Mouse (Mus musculus): ENCODE data around the gene Cog1.

The Cog1 gene

DNA sequence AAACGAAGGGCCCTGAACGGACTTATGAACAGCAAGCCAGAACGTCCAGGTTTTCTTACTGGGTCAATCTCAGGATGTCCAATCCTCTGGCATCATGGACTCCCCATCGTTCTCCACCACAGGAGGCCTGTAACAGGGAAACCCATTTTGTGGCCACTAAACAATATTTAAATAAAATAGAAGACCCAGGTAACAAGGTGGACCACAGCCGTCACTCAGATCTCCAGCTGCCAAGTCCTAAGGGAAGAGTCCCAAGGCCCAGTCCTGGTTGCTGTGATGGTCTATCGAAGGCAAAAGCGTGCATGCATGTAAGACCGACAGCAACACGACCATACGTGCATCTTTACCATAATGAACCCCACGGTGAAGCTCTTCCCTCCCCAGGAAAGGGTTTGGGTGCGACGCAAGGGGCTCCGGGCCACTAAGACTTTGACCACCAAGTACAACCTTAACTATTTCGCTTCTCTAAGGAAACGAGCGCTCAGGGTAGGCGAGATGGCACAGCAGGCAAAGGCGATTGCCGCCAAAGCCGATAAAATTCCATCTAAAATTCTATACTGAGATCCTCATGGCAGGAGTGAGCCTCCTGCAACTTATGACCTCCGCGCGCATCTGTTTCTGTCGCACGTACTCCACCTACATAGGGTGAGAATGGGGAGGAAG lies at the start of gene Cog1:
TSS of gene Cog1 (plus strand) at position 480 of the 663 bp plus-strand sequence.
- DNase-seq (ENCODE audit: low spot score) = no peak

DNA sequence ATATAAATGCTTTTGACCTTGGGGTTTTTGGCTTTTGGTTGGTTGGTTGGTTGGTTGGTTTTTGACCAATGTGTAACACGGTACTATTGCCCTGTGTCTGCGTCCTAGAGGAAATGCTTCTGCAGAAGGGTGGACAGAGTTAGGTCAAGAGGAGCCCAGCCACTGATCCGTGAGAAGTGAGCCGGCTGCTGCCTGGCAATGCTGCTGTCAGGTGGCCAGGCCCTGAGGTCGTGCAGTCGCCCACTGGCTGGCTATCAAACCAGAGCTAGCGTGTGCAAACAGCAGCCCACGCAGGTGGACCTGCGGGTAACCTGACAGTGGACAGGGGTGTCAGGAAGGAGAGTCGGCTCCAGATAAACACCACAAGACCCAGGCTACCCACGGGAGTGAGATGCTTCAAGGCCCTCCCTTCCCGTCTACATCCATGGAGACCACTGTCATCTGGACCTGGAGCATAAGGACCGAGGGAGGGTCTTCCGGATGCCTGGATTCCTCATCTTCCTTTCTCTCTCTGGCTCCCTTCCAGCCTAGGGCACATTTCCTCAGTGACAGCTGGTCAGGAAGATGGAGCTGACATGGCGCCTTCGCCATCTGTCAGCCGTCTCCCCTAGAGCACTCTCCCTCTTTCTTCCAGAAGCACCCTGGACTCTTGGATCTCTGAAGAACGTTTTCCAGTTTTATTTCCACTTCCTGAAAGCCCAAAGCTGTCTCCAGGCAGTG lies 48.3 kb upstream of the Cog1 start:
- DNase-seq (ENCODE audit: low spot score) = no peak

GRCm38 (mm10) chr11:113601616-113602343 lies 47.2 kb upstream of the Cog1 start:
- no peak for DNase-seq (ENCODE audit: low spot score)

GRCm38 (mm10) chr11:113607556-113607955 lies 41.4 kb upstream of the Cog1 start:
- DNase-seq (ENCODE audit: low spot score) = no peak

GRCm38 (mm10) chr11:113609581-113609980 lies 39.4 kb upstream of the Cog1 start:
- DNase-seq (ENCODE audit: low spot score) = no peak

DNA sequence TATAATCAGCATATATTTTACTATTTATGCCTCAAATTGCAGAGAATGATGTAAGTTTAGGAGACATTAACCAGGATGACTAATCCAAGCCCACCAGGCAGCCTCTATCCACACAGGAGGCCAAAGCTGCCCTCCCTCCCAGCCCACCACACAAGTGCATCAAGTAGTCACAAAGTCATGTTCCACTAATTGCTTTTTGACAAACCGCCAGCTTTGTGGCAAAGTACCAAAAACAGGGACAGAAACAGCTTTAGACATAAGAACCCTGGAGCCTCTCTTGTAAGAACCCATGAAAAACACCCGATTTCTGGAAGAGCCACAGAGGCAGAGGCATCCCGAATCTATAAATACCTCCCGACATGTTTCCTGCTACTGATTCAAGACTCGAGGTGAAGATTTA lies 38.7 kb upstream of the Cog1 start:
- DNase-seq (ENCODE audit: low spot score) = no peak

- DNase-seq (ENCODE audit: low spot score) = no peak
Observed at GRCm38 (mm10) chr11:113611112-113611646, 37.8 kb upstream of the Cog1 start.

DNA sequence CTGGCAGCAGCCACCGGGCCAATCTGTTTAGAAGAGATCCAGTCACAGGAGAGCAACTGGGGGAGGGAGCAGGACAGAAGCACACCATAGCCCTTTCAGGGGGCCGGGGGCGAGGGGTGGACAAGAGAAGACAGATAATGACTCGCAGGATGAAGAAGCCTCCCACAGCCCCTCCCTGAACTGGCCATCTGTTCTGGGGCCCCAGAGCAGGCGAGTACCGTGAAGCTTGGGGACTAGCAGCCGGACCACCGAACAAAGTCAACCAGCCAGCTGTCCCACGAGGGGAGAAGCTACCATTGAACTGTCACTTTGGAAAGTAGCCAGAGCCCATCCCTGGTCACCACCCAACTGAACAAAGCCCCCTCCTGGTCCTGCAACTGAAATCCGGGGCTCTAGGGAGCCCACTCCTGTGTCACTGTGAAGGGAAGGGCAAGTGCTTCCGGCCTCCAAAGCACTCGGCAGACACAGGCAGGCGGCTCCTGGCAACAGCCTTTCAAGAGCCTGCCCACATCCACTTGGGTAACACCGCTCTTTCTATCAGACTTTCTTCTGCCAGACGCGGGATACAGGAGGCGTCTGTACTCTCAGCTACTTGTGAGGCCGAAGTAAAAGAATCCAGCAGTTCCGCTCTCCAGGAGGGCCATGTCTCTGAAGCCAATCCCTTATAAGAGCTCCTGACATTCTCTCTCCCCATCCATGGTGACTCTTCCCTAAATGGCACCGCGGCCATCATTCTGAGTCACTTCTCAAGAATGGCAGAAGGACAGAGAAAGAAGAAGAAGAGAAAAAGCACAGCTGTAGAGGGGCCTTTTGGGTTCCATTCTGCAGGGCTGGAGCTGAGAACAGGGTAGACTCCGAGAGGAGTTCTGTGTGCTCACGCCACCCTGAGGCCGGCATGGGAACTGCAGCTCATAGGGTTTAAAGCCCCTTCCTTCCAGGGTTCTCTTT lies 37.0 kb upstream of the Cog1 start:
- DNase-seq (ENCODE audit: low spot score) = peak; percentile 70

- DNase-seq (ENCODE audit: low spot score) = no peak
Observed at GRCm38 (mm10) chr11:113614476-113614875, 34.5 kb upstream of the Cog1 start.

GRCm38 (mm10) chr11:113617132-113617911 lies 31.6 kb upstream of the Cog1 start:
- peak; percentile 72 for DNase-seq (ENCODE audit: low spot score)

GRCm38 (mm10) chr11:113618303-113618671 lies 30.7 kb upstream of the Cog1 start:
- DNase-seq (ENCODE audit: low spot score) = no peak

GRCm38 (mm10) chr11:113618672-113619419 lies 30.1 kb upstream of the Cog1 start, which contains the start of gene Sstr2:
Sstr2 (plus strand) TSS chr11:113619342.
- peak; percentile 69 for DNase-seq (ENCODE audit: low spot score)

GRCm38 (mm10) chr11:113619420-113620080 lies 29.4 kb upstream of the Cog1 start:
- DNase-seq (ENCODE audit: low spot score) = no peak

DNA sequence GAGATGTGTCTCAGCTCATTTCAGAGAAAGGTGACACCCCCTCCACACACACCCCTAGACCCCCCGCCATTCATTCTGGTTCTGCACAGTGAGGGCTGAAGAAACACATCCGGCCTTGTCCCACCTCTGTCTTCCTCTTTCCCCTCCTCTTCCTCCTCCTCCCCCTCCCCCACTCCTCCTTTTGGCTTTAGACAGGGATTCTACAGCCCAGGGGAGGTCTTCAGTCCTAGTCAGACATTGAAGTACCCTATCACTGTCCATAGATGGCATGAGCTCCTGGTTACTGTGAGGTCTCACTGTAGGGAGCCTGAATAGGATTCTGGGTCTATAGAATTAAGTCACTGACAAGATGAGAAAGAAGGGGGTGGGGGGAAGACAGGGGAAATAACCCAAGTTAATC lies 28.0 kb upstream of the Cog1 start:
- no peak for DNase-seq (ENCODE audit: low spot score)

GRCm38 (mm10) chr11:113622028-113622427 lies 26.9 kb upstream of the Cog1 start:
- DNase-seq (ENCODE audit: low spot score) = no peak

DNA sequence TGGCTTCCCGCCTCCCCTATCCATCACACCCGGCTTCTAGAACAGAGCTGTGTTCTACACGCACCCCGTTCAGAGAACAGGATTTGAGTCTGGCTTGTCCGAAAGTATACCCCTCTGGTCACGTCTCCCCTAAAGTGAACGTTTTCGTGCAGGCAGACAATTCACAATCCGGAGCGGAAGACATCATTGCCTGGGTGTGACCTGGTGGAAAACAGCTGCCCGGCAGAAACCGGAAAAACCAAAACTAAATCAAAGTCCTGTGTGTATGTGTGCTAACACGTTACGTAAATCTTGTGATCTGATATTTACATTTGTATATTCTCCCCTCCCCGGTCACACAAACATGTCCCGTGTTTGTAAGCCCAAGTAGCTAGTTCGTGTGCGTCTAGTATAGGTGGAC lies 23.5 kb upstream of the Cog1 start:
- DNase-seq (ENCODE audit: low spot score) = no peak

GRCm38 (mm10) chr11:113627785-113628184 lies 21.2 kb upstream of the Cog1 start:
- DNase-seq (ENCODE audit: low spot score) = no peak

DNA sequence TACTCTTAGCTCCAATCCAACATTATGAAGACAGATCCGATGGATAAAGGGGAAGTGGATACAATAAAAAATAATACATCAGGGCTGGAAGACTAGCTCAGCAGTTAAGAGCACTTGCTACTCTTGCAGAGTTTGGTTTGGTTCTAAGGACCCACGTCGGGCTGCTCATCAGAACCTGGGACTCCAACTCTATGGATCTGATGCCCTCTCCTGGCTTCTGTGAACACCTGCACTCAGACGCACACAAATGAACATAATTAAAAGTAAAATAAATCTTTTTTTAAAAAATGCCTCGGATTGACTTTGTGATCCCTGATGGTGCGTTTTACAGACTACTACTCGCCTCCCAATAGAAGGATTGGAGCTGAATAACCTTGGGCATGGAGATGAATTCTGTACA lies 18.3 kb upstream of the Cog1 start:
- DNase-seq (ENCODE audit: low spot score) = no peak

- DNase-seq (ENCODE audit: low spot score) = no peak
Observed at GRCm38 (mm10) chr11:113631302-113631701, 17.7 kb upstream of the Cog1 start.

GRCm38 (mm10) chr11:113631862-113632261 lies 17.1 kb upstream of the Cog1 start:
- DNase-seq (ENCODE audit: low spot score) = no peak
